Comparison of ENCODE assay signal across 10 mouse cellular contexts in genomic region chr14:93543561-93543960, GRCm38 (mm10).
A peak's percentile ranks its signal among the peaks of the same experiment; 100 is the strongest.
DNase-seq lines count a peak whose midpoint lies in the region; ATAC-seq lines count a peak whose summit lies in the region.
"Had no signal": no experiment of that assay in that cellular context is flagged by ENCODE, and none has a peak within 500 bp of the region (broad histone marks: within the 10 kb centered on the region; RNA-seq: fewer than 3 reads in every experiment).

No protein-coding gene starts in this region.

- WGBS in forebrain, embryonic 13.5 days = 39% methylated on average over 3 of the region's 3 CpGs
- WGBS in forebrain, embryonic 11.5 days = 61% methylated on average over 3 of the region's 3 CpGs
- WGBS in kidney, embryonic 14.5 days = 85% methylated on average over 3 of the region's 3 CpGs

- H3K4me1 ChIP-seq in forebrain, embryonic 13.5 days = no peaks in the 10 kb centered on the region
- no peaks in the 10 kb centered on the region for H3K4me1 ChIP-seq in forebrain, embryonic 11.5 days (replicated peaks; ENCODE audit: control insufficient read depth, insufficient read depth, low read length)
- H3K4me1 ChIP-seq in kidney, embryonic 14.5 days (ENCODE audit: control insufficient read depth, insufficient read depth, low read length) = no peaks in the 10 kb centered on the region

- H3K27me3 ChIP-seq in forebrain, embryonic 13.5 days = no peaks in the 10 kb centered on the region
- no peaks in the 10 kb centered on the region for H3K27me3 ChIP-seq in forebrain, embryonic 11.5 days (ENCODE audit: control insufficient read depth, insufficient read depth, low read length)
- H3K27me3 ChIP-seq in kidney, embryonic 14.5 days (ENCODE audit: control insufficient read depth, insufficient read depth, low read length) = no peaks in the 10 kb centered on the region

- no peak overlapping the region for H3K9ac ChIP-seq in forebrain, embryonic 13.5 days
- H3K9ac ChIP-seq in forebrain, embryonic 11.5 days (ENCODE audit: low read length) = no peak overlapping the region
- H3K9ac ChIP-seq in kidney, embryonic 14.5 days (ENCODE audit: low read depth, low read length) = no peak overlapping the region
- H3K9ac ChIP-seq: lung, embryonic 14.5 days had no signal

- H3K9me3 ChIP-seq in forebrain, embryonic 13.5 days (replicated peaks) = no peaks in the 10 kb centered on the region
- no peaks in the 10 kb centered on the region for H3K9me3 ChIP-seq in forebrain, embryonic 11.5 days (ENCODE audit: control insufficient read depth, low read length)
- no peaks in the 10 kb centered on the region for H3K9me3 ChIP-seq in kidney, embryonic 14.5 days (ENCODE audit: control insufficient read depth, low read length)

- H3K27ac ChIP-seq in forebrain, embryonic 13.5 days = no peak overlapping the region
- no peak overlapping the region for H3K27ac ChIP-seq in forebrain, embryonic 11.5 days (ENCODE audit: low read depth, low read length)
- H3K27ac ChIP-seq in kidney, embryonic 14.5 days (ENCODE audit: low read depth, low read length) = no peak overlapping the region

- intact Hi-C loops in gastrocnemius, postnatal 36 days (cut with DNase I) = no loop called here
- intact Hi-C loops in left cerebral cortex, postnatal 14 days (cut with DNase I) = no loop called here

- DNase-seq in forebrain, embryonic 11.5 days (ENCODE audit: low spot score) = no peak
- DNase-seq in cerebellum, adult 11 months = peak; percentile 17
- DNase-seq in gastrocnemius, postnatal 36 days = peak; percentile 12 to 21
- DNase-seq in left cerebral cortex, postnatal 14 days (ENCODE audit: low spot score in 2 of 2) = peak; percentile 53 to 59
- no peak for DNase-seq in thymus, adult 18-20 months
- DNase-seq in urinary bladder, postnatal 25 days (ENCODE audit: low spot score) = no peak
- DNase-seq: kidney, adult 18-20 months had no signal

- no peak overlapping the region for H3K4me2 ChIP-seq in forebrain, embryonic 13.5 days
- no peak overlapping the region for H3K4me2 ChIP-seq in forebrain, embryonic 11.5 days (ENCODE audit: low read depth, low read length, severe bottlenecking)
- H3K4me2 ChIP-seq in kidney, embryonic 14.5 days (replicated peaks; ENCODE audit: low read depth, low read length) = no peak overlapping the region
- H3K4me2 ChIP-seq: lung, embryonic 14.5 days had no signal

- peak; percentile 69 for ATAC-seq in forebrain, embryonic 13.5 days
- no peak for ATAC-seq in forebrain, embryonic 11.5 days (replicated peaks; ENCODE audit: low FRiP score)
- ATAC-seq in kidney, embryonic 14.5 days (ENCODE audit: low FRiP score, low TSS enrichment) = no peak

- H3K36me3 ChIP-seq in forebrain, embryonic 13.5 days (ENCODE audit: poor library complexity, severe bottlenecking) = no peaks in the 10 kb centered on the region
- H3K36me3 ChIP-seq in forebrain, embryonic 11.5 days (ENCODE audit: control insufficient read depth, insufficient read depth, low read length) = no peaks in the 10 kb centered on the region
- H3K36me3 ChIP-seq in kidney, embryonic 14.5 days (ENCODE audit: control insufficient read depth, insufficient read depth, low read length) = no peaks in the 10 kb centered on the region

- H3K4me3 ChIP-seq in forebrain, embryonic 13.5 days = no peak overlapping the region
- no peak overlapping the region for H3K4me3 ChIP-seq in forebrain, embryonic 11.5 days (ENCODE audit: low read depth, low read length)
- H3K4me3 ChIP-seq in kidney, embryonic 14.5 days (ENCODE audit: low read length) = no peak overlapping the region

Comparison
In these comparisons a context has a peak if more than half of its experiments do, and no peak if none do; other contexts are left out.
1. DNase-seq: peak in cerebellum, adult 11 months (single experiment), gastrocnemius, postnatal 36 days (2 of 2) and left cerebral cortex, postnatal 14 days (2 of 2); none in forebrain, embryonic 11.5 days (single experiment), thymus, adult 18-20 months (0 of 2) and urinary bladder, postnatal 25 days (single experiment).